Mouse (Mus musculus) left cerebral cortex, adult 9 months (tissue): ENCODE results near the gene Pknox2.

Experiments
- DNase-seq, 2 experiments: peaks; one replicate each; pipeline ENCODE4 v3.0.0; 2022; ENCODE audit warnings: low spot score in 2 of 2

Pknox2 gene

GRCm38 (mm10) chr9:37147359-37147685, at the start of gene Pknox2:
Gene Pknox2 (minus strand): TSS chr9:37147407.
- peak in 1 of 2 experiments; percentile 85 for DNase-seq

- no peak for DNase-seq
Observed at GRCm38 (mm10) chr9:37188024-37188423, 40.8 kb upstream of the Pknox2 start.

- no peak for DNase-seq
Observed at GRCm38 (mm10) chr9:37187407-37187806, 40.2 kb upstream of the Pknox2 start.

GRCm38 (mm10) chr9:37183176-37183575, 36.0 kb upstream of the Pknox2 start:
- no peak for DNase-seq

GRCm38 (mm10) chr9:37181596-37181995, 34.4 kb upstream of the Pknox2 start:
- DNase-seq: no peak

- no peak for DNase-seq
Observed at GRCm38 (mm10) chr9:37179596-37179995, 32.4 kb upstream of the Pknox2 start.

- peak in 1 of 2 experiments; percentile 20 for DNase-seq
Observed at GRCm38 (mm10) chr9:37178911-37179310, 31.7 kb upstream of the Pknox2 start.

- no peak for DNase-seq
Observed at GRCm38 (mm10) chr9:37177551-37177950, 30.3 kb upstream of the Pknox2 start.

- peak in 1 of 2 experiments; percentile 70 for DNase-seq
Observed at GRCm38 (mm10) chr9:37177107-37177506, 29.9 kb upstream of the Pknox2 start.

- DNase-seq: no peak
Observed at GRCm38 (mm10) chr9:37176002-37176401, 28.8 kb upstream of the Pknox2 start.

- no peak for DNase-seq
Observed at GRCm38 (mm10) chr9:37173376-37173775, 26.2 kb upstream of the Pknox2 start.

GRCm38 (mm10) chr9:37166899-37167298, 19.7 kb upstream of the Pknox2 start:
- no peak for DNase-seq

GRCm38 (mm10) chr9:37160686-37161085, 13.5 kb upstream of the Pknox2 start:
- DNase-seq: no peak

GRCm38 (mm10) chr9:37147886-37148285, 679 bp upstream of the Pknox2 start:
- no peak for DNase-seq

GRCm38 (mm10) chr9:37146603-37147358, 426 bp downstream of the Pknox2 start:
- DNase-seq: peak; percentile 73 to 79

- no peak for DNase-seq
Observed at GRCm38 (mm10) chr9:37146353-37146602, 929 bp downstream of the Pknox2 start.

GRCm38 (mm10) chr9:37145616-37146352, 1.4 kb downstream of the Pknox2 start:
- peak in 1 of 2 experiments; percentile 57 for DNase-seq

- no peak for DNase-seq
Observed at GRCm38 (mm10) chr9:37145151-37145615, 2.0 kb downstream of the Pknox2 start.

GRCm38 (mm10) chr9:37144696-37145095, 2.5 kb downstream of the Pknox2 start:
- no peak for DNase-seq

GRCm38 (mm10) chr9:37144251-37144650, 3.0 kb downstream of the Pknox2 start:
- DNase-seq: no peak

GRCm38 (mm10) chr9:37143046-37143931, 3.9 kb downstream of the Pknox2 start:
- no peak for DNase-seq

- DNase-seq: no peak
Observed at GRCm38 (mm10) chr9:37142107-37142506, 5.1 kb downstream of the Pknox2 start.
